Mouse (Mus musculus) embryonic facial prominence, embryonic 14.5 days (tissue): ENCODE measurements at regions not wholly inside any gene's neighbourhood (a gene's known extent, or its start where the extent isn't known, plus 50 kb on each side); places are given as distances from the start of the nearest gene placed in this dataset.
A peak's percentile ranks its signal among the peaks of the same experiment; 100 is the strongest.

ENCODE experiments used
- ATAC-seq: fragments of 200-750 bp; cut with Nextera tagmentation; 2 replicates; pipeline ENCODE4 v1.8.0; 2017; ENCODE audit warnings: low read depth, moderate number of reproducible peaks, moderate TSS enrichment
- DNase-seq: peaks from one replicate; pipeline ENCODE4 v3.0.0-alpha.2; 2015; ENCODE audit warnings: low spot score
- H3K27ac ChIP-seq: fragments of 300-500 bp; sonication (generic); replicated peaks from 2 replicates; pipeline ENCODE4 v1.5.1; 2014; ENCODE audit warnings: low read depth, mild to moderate bottlenecking, low read length, moderate library complexity
- H3K27me3 ChIP-seq: fragments of 300-500 bp; sonication (generic); replicated peaks from 2 replicates; pipeline ENCODE4 v1.6.1; 2014; ENCODE audit warnings: low read length; ENCODE audit not compliant: control insufficient read depth, insufficient read depth
- H3K36me3 ChIP-seq: fragments of 300-500 bp; sonication (generic); 2 replicates; pipeline ENCODE4 v1.6.1; 2014; ENCODE audit warnings: low read length, mixed read lengths; ENCODE audit not compliant: control insufficient read depth, insufficient read depth
- H3K4me1 ChIP-seq: fragments of 300-500 bp; sonication (generic); 2 replicates; pipeline ENCODE4 v1.6.1; 2014; ENCODE audit warnings: antibody characterized with exemption, low read length; ENCODE audit not compliant: control insufficient read depth, insufficient read depth
- H3K4me2 ChIP-seq: fragments of 300-500 bp; sonication (generic); 2 replicates; pipeline ENCODE4 v1.6.1; 2014; ENCODE audit warnings: low read depth, mild to moderate bottlenecking, low read length, moderate library complexity, mixed read lengths
- H3K4me3 ChIP-seq: fragments of 300-500 bp; sonication (generic); 2 replicates; pipeline ENCODE4 v1.5.1; 2014; ENCODE audit warnings: low read depth, mild to moderate bottlenecking, low read length
- H3K9ac ChIP-seq: fragments of 300-500 bp; sonication (generic); 2 replicates; pipeline ENCODE4 v1.6.1; 2014; ENCODE audit warnings: low read depth, mild to moderate bottlenecking, low read length, moderate library complexity, mixed read lengths
- H3K9me3 ChIP-seq: fragments of 300-500 bp; sonication (generic); 2 replicates; pipeline ENCODE4 v1.6.1; 2016; ENCODE audit warnings: low read length; ENCODE audit not compliant: control insufficient read depth
- WGBS: fragments of 180-500 bp; shearing (Covaris S2); extraction: QIAGEN DNeasy Blood & Tissue Kit; methylation state at CpG from one replicate; pipeline ENCODE4 v1.1.7; 2014; 5-methylcytosine and 5-hydroxymethylcytosine counted together

GRCm38 (mm10) chr16:95790691-95791090 lies 88.8 kb downstream of the Ets2 start:
- Histone ChIP-seq H3K36me3 (no peaks in the 10 kb centered on the region), H3K27ac (no peak overlapping the region), H3K9me3 (no peaks in the 10 kb centered on the region), H3K4me1 (peaks cover 6% of the 10 kb centered on the region; the same call in 1 of the 2 replicates), H3K9ac (no peak overlapping the region), H3K4me3 (no peak overlapping the region), H3K27me3 (no peaks in the 10 kb centered on the region), H3K4me2 (no peak overlapping the region)
- ATAC-seq = no peak
- no peak for DNase-seq
- WGBS = 72% methylated on average over 4 of the region's 4 CpGs

DNA sequence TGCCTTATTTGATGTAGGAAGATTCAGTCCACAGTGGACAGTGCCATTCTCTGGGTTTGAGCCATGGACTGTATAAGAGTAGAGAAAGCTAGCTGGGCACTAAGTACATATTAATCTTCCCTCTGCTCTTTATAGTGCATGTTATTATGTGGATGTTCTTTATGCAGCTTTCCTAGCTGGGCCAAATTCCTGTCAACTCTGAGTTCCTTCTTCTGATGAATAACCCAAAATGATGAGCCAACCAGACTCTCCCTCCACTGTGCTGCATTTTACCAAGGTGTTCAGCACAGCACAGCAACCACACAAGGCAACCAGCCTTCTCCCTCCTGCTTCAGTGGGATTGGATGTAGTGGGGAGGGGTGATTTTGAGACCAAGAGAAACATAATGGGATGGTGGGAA lies 87.7 kb downstream of the Ets2 start:
- no peak overlapping the region for H3K9ac ChIP-seq
- ATAC-seq (no peak), DNase-seq (no peak)
- no peak overlapping the region for H3K27ac ChIP-seq
- H3K4me1 ChIP-seq = peaks cover 6% of the 10 kb centered on the region; the same call in 1 of the 2 replicates
- no peaks in the 10 kb centered on the region for H3K27me3 ChIP-seq
- no peaks in the 10 kb centered on the region for H3K36me3 ChIP-seq
- no peak overlapping the region for H3K4me3 ChIP-seq
- no peak overlapping the region for H3K4me2 ChIP-seq
- H3K9me3 ChIP-seq = no peaks in the 10 kb centered on the region

DNA sequence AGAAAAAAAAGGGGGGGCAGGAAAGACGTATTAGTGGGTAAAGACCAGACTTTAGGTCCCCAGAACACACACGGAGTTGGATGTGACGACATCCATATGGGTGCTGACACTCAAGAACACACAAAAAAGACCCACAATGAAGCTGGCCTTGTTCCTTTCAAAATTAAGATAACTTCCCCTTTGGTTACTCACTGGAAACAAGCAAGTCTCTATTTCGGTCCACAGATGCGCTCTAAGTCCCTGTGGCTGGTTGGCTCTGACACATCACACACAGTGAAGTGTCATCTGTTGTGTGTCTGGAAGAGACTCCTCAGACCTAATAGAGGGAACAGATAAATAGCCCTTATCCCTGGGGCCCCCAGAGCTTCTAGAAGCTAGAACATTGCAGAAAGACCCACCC lies 79.8 kb downstream of the Ets2 start:
- H3K4me2 ChIP-seq = no peak overlapping the region
- no peak overlapping the region for H3K9ac ChIP-seq
- no peak overlapping the region for H3K4me3 ChIP-seq
- 73% methylated on average over 5 of the region's 5 CpGs for WGBS
- ATAC-seq (no peak), DNase-seq (no peak)
- no peaks in the 10 kb centered on the region for H3K9me3 ChIP-seq
- H3K27me3 ChIP-seq = no peaks in the 10 kb centered on the region
- no peaks in the 10 kb centered on the region for H3K36me3 ChIP-seq
- peaks cover 5% of the 10 kb centered on the region; the same call in 1 of the 2 replicates for H3K4me1 ChIP-seq
- no peak overlapping the region for H3K27ac ChIP-seq

- Histone ChIP-seq H3K4me1 (peaks cover 5% of the 10 kb centered on the region; the same call in 1 of the 2 replicates), H3K4me2 (no peak overlapping the region), H3K27ac (no peak overlapping the region), H3K36me3 (no peaks in the 10 kb centered on the region), H3K9ac (no peak overlapping the region), H3K9me3 (no peaks in the 10 kb centered on the region), H3K4me3 (no peak overlapping the region), H3K27me3 (no peaks in the 10 kb centered on the region)
- ATAC-seq (no peak), DNase-seq (no peak)
- WGBS = 59% methylated on average over 2 of the region's 2 CpGs
These were observed 78.6 kb downstream of the Ets2 start for GRCm38 (mm10) chr16:95780431-95780830.

DNA sequence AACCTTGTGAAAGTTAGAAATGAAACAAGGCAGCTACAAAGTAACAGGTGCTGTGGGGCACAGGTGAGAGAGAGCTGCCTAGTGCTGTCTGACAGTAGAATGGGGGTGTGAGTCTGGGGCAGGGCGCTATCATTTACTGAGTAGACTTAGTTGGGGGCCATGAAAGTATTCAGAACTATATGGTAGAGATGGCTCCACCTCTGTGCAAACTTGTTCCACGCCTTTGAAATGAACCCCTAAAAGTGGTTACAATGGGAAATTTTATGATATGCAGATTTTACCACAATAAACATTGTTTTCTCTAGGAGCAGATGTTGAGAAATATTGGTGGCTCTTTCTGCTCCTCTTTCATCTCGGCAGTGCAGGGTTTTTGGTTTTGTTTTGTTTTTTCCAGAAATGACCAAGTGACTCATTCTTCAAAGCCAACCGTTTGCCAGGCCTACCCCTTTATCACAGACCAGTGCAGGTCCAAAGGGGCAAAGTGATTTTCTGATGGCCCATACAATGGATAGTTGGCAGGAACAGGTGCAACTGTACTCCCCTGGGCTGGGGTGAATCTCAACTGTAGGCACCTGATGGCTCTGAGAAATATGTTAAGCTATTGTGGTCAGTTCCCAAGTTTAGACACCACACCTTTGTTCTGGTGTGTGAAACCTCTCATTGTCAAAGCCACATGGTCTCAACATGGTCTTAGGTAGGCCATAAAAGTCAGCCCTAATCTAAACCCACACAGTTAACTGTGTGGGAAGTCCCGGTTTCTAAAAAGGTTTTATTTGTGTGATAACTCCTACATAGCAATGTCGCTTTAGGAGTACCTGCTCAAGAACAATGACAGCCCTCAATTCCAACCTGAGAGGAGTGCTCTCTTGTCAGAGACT lies 77.2 kb downstream of the Ets2 start:
- ATAC-seq (no peak), DNase-seq (no peak)
- H3K4me3 ChIP-seq = no peak overlapping the region
- H3K4me1 ChIP-seq = peaks cover 5% of the 10 kb centered on the region; the same call in 1 of the 2 replicates
- H3K4me2 ChIP-seq = no peak overlapping the region
- 88% methylated on average over 6 of the region's 6 CpGs for WGBS
- H3K36me3 ChIP-seq = no peaks in the 10 kb centered on the region
- H3K27ac ChIP-seq = no peak overlapping the region
- no peaks in the 10 kb centered on the region for H3K27me3 ChIP-seq
- no peak overlapping the region for H3K9ac ChIP-seq
- H3K9me3 ChIP-seq = no peaks in the 10 kb centered on the region

GRCm38 (mm10) chr16:95778173-95778572 lies 76.3 kb downstream of the Ets2 start:
- WGBS = 38% methylated on average over 4 of the region's 4 CpGs
- Histone ChIP-seq H3K27me3 (no peaks in the 10 kb centered on the region), H3K4me1 (peaks cover 5% of the 10 kb centered on the region; the same call in 1 of the 2 replicates), H3K4me3 (no peak overlapping the region), H3K36me3 (no peaks in the 10 kb centered on the region), H3K9ac (no peak overlapping the region), H3K27ac (peak overlapping the region; percentile 41; the same call in 1 of the 2 replicates), H3K9me3 (no peaks in the 10 kb centered on the region), H3K4me2 (no peak overlapping the region)
- no peak for ATAC-seq
- peak; percentile 40 for DNase-seq

DNA sequence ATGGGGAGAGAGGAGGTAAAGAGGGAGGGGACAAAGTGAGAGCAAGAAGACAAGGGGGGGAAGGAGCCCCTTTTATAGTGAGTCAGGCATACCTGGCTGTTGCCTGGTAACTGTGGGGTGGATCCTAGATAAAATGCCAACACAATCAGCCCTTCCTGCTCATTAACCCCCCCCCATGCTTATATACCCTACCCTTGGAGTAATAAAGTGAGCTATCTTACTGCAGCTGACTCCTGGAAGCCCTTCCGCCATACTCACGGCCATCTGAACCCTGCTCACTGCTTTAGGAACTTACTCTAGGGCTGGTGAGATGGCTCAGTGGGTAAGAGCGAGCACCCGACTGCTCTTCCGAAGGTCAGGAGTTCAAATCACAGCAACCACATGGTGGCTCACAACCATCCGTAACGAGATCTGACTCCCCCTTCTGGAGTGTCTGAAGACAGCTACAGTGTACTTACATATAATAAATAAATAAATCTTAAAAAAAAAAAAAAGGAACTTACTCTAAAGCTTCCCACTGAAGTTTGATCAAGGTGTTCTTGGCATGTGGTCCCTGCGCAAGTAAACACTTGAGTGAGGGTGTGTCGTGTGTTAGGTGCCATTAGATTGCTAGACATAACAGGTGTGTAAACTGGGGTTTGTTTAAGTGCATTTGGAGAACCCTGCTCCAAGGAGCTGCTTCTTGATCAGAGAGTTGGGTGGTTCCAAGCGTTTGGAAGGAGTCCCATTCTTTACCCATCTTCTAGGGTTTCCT lies 74.9 kb downstream of the Ets2 start:
- H3K27ac ChIP-seq = no peak overlapping the region
- H3K27me3 ChIP-seq = no peaks in the 10 kb centered on the region
- H3K36me3 ChIP-seq = no peaks in the 10 kb centered on the region
- no peaks in the 10 kb centered on the region for H3K9me3 ChIP-seq
- 90% methylated on average over 10 of the region's 10 CpGs for WGBS
- H3K4me1 ChIP-seq = peaks cover 5% of the 10 kb centered on the region; the same call in 1 of the 2 replicates
- ATAC-seq (no peak), DNase-seq (no peak)
- no peak overlapping the region for H3K9ac ChIP-seq
- no peak overlapping the region for H3K4me2 ChIP-seq
- no peak overlapping the region for H3K4me3 ChIP-seq

DNA sequence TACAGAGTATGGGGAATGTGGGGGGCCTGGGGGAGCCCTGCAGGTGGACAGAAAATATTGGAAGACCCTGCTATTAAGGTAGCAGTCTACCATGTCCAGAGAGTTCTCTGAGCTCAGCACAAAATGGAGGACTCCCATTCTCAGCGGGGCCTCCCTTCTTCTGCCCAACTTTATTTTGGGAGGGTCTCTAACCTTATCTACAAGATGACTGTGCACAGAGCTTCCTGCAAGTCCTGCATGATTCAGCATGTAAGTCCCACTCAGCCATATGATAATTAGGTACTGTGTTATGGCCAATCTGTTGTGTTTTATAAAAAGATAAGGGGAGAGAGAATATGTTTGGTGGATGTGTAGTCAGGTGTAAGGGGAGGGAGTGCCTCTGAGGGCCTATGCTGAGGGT lies 74.1 kb downstream of the Ets2 start:
- Histone ChIP-seq H3K4me1 (peaks cover 5% of the 10 kb centered on the region; the same call in 1 of the 2 replicates), H3K9me3 (no peaks in the 10 kb centered on the region), H3K36me3 (no peaks in the 10 kb centered on the region), H3K27me3 (no peaks in the 10 kb centered on the region), H3K4me2 (no peak overlapping the region), H3K4me3 (no peak overlapping the region), H3K27ac (no peak overlapping the region), H3K9ac (no peak overlapping the region)
- no peak for ATAC-seq
- 100% methylated on average over 1 of the region's 1 CpGs for WGBS
- no peak for DNase-seq
